Mouse (Mus musculus) CH12.LX (cell line): ENCODE measurements at regions not wholly inside any gene's neighbourhood (a gene's known extent, or its start where the extent isn't known, plus 50 kb on each side); places are given as distances from the start of the nearest gene placed in this dataset.

Experiments
- CTCF ChIP-seq, 2 experiments: IDR thresholded peaks in 1 of 2; conservative IDR thresholded peaks in 1 of 2; 2 replicates each; pipeline ENCODE4 v1.5.1; 2011 to 2012; ENCODE audit warnings: low read depth in 2 of 2, low read length in 2 of 2, improper control_type of control experiment in 1 of 2, inconsistent platforms in 1 of 2, mild to moderate bottlenecking in 1 of 2, moderate library complexity in 1 of 2
- MAZ ChIP-seq: IDR thresholded peaks from 2 replicates; pipeline ENCODE4 v1.6.1; 2012; ENCODE audit warnings: low read depth, mild to moderate bottlenecking, inconsistent platforms, low read length, improper control_type of control experiment, moderate library complexity
- NELFE ChIP-seq: IDR thresholded peaks from 2 replicates; pipeline ENCODE4 v1.6.1; 2011; ENCODE audit warnings: low read depth, low read length, improper control_type of control experiment
- POLR2A ChIP-seq: IDR thresholded peaks from 2 replicates; pipeline ENCODE4 v1.6.1; 2011; ENCODE audit warnings: low read depth, mild to moderate bottlenecking, improper control_type of control experiment, low read length
- TCF12 ChIP-seq: IDR thresholded peaks from 2 replicates; pipeline ENCODE4 v1.6.1; 2014; ENCODE audit warnings: low read depth, mild to moderate bottlenecking, inconsistent platforms, low read length, improper control_type of control experiment
- ZKSCAN1 ChIP-seq: IDR thresholded peaks from 2 replicates; pipeline ENCODE4 v1.6.1; 2012; ENCODE audit warnings: low read depth, inconsistent platforms, low read length, improper control_type of control experiment, borderline replicate concordance

GRCm38 (mm10) chr2:132472126-132472525 is 86.9 kb upstream of the Prokr2 start:
- no peak for TF ChIP-seq CTCF (conservative IDR thresholded peaks at IDR 0.05 in 1 of 2, IDR thresholded peaks at IDR 0.05 in 1 of 2; ENCODE audit: low read depth in 2 of 2, low read length in 2 of 2)
- no peak for TF ChIP-seq NELFE
- no peak for TF ChIP-seq ZKSCAN1
- TF ChIP-seq POLR2A, result no peak
- TF ChIP-seq TCF12, result no peak
- TF ChIP-seq MAZ, result no peak
